Mouse (Mus musculus) ovary, adult 18-20 months (tissue): ENCODE data around the gene 6430628N08Rik.
A peak's percentile ranks its signal among the peaks of the same experiment; 100 is the strongest.

Experiments used
- DNase-seq: peaks from one replicate; pipeline ENCODE4 v3.0.0; 2022; ENCODE audit warnings: low spot score, mixed read lengths

6430628N08Rik gene

DNA sequence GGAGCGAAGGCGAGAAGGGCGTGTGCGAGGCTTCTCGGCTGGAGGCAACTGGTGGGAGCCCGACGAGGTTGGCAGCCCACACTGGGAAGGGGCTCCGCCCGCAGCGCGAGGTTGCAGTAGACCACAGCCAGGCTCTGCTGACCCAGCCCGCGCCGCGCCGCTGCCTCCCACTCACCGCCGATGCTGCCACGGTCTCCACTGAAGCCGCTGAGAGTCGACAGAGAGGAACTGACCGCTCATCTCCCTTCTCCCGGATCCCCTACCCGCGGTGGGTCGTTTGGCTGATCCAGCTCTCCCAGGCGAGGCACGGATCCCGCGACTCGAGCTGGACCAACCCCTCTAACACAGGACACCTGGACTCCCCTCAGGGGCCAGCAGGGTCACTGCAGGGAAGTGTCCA, at the start of gene 6430628N08Rik:
Gene 6430628N08Rik (plus strand): TSS at position 113 of the 400 bp plus-strand sequence.
- no peak for DNase-seq

DNA sequence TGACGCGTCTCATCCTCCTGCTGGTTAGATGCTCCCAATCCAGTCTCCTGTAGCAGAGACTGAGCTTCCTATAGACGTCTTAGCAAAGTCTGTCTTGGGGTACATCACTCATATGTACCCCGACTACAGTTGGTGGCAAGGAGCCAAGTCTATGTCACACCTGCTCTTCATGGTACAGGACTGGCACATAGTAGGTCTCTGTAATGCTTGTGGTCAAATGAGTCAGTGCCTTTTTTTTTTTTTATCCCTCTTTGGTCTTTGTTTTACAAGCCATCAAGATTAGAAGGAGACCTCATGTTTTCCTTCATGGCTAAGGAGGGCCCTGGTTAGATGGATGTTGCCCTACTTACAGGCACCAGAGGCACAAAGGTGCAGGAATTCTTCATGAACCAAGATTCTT, 49.6 kb upstream of the 6430628N08Rik start:
- no peak for DNase-seq

DNA sequence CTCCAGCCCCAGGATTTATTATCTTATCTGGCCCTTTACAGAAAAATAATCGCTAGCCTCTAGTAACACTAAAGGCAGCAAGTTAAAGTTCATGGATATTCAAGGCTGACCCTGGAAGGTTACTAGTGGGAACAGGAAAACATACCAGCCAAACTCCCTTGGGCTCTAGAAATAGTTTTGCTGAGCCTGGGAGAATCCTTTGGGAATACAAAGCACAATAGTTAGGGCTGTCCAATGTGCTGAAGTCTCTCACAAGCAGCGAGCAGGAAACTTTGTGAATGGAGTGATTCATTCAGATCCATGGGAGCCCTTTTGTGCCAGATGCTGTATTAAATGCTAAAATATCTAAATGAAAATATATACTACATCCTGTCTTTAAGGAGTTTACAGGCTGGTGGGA, 43.8 kb upstream of the 6430628N08Rik start:
- DNase-seq = no peak

DNA sequence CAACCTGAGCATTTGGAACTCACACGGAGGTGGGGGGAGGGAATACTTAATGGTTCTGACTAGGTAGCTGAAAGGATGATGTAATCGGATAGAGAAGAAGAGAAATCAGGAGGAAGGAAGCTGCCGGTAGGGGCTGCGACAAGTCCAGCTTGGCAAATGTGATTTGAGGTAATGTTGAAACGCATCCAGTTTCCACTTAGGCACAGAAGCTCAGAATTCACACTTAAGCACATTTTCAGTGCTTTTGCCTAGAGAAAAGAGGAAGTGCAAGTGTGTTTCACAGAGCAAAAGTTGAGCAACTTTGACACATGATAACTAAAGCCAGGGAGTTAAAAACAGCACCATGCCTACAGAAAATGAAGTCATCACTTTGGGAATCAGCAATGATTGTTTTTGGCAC, 43.1 kb upstream of the 6430628N08Rik start:
- DNase-seq = no peak

DNA sequence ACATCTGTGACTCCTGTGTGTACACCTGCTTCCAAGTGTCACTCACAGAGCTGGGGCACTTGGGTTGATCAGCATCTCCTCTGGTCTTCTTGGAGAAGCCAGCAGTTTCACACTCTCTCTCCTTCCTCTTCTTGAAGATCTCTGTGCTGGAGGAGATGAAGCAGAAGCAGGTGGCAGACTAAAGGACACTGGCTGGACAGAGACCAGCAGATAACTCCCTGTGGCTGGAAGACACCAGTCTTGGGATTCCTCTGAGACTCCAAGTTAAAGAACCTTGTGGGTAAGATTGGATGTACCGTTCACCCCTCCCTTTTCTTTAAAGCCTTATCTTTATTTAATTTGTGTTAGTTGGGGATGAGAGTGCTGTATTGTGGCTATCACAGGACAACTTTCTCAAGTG, 42.4 kb upstream of the 6430628N08Rik start:
- no peak for DNase-seq

DNA sequence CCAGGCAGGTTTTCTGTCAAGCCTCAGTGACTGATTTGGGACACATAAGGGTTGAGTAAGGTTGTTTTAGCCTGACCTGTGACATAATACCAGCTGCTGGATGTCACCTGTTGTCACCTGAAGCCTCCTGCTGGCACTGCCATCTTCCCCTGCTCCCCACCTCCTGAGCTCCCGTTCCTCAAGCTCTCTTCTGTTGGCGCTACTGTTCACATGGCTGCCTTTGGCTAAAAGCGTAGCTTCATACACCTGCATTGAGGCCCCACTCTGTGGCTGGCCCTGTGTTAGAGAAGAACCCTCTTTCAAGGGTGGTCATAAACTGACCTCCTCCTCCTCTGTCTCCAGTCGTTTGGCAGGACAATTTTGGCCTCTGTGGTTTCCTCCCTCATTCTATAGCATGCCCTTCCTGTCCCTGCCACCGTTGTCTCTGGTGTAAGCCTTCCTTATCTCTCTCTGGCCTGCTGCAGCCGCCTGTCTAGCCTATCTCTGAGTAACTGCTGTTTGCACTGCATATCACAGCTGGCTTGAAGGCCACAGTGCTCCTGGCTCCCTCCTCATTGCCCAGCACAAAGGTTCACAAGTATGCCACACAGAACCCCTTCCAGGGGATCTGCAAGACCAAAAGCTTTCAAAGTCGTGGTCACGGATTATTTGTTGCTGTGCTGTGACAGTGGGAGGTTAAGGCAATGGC, 41.3 kb upstream of the 6430628N08Rik start:
- peak; percentile 10 for DNase-seq

DNA sequence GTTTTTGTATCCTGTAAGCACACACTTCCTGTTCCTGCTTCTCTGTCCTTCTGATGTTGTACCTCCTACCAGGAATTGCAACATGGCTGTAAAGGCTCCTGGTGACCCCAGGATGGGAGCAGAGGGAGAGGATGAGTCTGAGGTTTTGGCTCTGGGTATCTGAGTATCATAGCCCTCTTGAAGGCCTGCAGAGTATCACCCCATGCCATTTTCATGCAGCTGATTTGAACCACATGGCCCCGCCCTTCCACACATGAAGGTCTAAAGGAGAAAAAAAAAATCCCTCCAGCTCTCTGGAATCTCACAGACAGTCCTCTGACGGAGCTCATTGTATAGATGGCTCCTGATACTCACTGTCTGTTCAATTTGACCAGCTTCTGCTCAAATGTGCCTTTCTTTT, 40.4 kb upstream of the 6430628N08Rik start:
- no peak for DNase-seq

DNA sequence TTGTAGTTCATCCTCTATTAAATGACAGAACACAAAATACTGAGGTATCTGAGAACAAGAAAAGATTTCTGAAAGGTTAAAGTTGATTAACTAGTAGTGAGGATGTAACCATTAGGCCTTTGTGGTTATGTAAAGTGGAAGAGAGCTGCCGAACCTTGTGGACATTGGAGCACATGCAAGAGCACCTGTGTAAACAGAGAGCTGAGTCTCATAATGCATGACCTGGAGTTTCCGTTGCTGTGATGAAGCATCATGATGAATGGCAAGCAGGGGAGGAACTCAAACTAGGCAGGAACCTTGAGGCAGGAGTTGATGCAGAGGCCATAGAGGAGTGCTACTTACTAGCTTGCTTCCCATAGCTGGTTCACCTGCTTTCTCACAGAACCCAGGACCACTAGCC, 39.8 kb upstream of the 6430628N08Rik start:
- no peak for DNase-seq

DNA sequence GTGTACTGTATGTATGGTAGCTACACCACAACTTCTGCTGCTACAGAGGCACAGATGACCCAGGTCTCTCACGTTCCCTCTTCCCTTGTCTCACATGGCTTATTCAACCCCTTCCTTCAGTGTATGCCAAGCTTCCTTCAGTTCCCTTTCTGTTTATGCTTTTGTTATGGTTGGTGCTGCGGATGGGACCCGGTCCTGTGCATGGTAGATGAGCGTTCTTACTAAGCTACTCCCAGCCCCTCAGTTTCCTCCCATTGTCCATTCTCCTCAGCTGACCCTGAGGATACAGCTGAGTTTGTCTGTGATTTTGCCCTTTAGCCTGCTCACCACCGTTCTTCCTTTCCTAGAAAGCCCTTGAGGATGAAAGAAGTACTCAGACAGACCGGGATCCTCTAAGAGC, 38.9 kb upstream of the 6430628N08Rik start:
- no peak for DNase-seq

DNA sequence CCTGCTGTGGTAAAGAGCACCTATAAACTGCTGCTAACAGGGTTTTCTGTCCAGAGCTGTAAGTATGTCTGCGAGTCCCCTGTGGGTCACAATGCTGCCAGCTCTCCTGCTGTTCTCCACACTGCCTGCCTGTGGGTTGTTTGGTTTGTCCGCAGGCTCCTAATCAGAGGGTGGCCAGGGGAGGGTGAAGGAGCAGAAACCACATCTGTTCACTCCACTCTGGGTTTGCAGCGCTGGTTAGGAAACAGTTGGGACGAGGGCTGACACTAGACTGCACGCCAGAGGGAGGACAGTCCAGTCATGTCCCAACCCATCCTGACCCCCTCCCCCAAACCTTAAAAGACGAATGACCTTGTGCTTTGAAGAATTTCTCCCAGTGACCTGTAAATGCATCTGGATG, 35.4 kb upstream of the 6430628N08Rik start:
- DNase-seq = no peak

DNA sequence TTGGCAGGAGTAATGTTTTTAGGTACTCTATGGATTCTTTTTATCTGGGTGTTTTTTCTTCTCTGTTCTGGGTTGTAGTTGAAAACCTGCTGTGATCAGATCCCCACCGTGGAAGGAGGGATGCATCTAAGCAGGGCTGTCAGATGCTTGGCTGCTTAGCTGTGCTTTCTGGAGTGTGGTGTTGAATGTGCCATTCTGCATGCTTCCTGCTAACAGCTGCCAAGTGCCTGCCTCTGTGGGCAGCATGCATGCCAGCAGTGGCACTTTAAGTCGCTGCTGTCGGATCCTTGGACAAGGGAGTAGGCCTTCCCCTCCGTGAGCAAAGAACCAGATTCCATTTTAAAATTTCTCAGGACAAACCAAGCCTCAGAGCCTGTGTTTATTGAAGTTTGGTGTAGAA, 34.9 kb upstream of the 6430628N08Rik start:
- DNase-seq = no peak

DNA sequence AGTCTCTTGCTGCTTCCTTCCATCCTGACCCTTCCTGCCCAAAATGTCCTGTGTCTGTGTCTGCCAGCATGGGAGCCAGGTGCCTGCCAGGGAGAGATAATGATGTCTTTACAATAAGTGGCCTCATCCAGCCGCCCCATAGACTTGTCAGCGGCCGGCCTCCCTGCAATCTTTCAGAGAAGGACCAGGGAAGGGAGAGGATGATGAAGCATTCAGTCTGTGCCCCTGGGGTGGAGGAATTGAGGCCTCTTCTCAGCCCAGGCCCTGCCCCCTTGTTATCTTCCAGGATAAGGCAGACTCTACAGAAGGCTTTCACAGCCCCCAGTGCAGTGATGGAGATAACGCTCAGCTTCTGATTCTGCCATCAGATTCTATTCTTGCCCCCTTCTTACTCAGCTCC, 34.2 kb upstream of the 6430628N08Rik start:
- no peak for DNase-seq

DNA sequence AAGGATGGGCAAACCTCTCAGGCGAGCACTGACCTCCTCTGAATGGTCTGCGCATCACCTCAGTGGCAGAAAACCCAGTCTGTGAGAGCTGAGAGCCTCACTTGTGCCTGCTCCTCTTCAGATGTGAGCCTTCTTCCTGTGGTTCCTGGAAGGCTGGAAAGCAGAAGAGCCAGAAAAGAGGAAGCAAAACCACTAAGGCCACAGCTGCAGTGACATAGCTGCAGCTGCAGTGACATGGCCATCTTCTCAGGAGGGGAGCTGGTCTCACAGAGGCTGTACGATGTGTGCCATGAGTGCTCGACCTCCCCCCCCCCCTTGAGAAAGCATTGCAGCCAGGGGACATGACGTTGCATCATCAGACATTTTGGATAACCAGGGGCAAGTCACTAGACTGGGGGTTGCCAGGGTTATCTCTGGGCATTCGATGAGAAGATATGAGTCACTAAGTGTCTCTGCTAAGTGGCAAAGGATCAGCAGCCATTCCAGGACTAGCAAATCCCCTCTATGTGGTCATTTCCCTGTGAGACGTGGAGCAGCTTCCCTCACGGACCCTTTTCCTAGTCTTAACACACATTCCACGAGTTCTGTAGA, 33.1 kb upstream of the 6430628N08Rik start:
- no peak for DNase-seq

DNA sequence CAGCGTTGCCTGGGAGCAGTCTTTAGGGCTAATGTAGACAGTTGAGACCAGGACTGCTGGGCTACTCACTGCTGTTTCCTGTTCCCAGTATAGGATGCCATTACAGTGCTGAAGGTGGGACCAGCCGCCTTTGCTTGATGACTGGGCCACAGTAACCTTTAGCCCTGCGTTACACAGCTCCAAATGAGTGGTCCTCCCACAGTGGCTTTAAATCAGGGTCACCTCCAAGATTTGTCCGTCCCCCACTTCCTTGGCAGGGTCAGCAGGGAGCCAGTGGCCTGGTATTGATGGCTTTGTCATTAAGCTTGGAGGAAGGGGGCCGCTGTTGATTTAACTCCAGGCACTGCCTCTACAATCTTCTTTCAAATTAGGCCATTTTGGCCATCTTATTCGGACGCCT, 27.1 kb upstream of the 6430628N08Rik start:
- no peak for DNase-seq

DNA sequence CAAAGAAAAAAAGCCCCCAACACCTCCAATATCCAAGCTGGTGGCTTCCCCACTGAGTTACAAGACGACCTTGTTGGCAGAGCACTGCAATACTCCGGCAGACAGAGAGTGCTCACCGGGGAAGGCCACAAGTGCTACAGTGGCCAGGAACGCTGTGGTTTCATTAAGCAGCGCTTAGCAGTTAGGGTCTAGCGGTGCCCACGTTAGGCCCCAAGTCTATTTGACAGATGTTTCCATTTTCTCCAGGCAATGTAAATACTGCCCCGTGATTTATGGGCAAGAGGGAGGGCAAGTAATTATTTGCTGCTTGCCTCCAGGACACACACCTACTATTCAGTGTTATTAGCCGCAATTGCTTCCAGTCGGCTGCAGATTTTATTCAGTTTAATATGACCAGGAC, 26.6 kb upstream of the 6430628N08Rik start:
- no peak for DNase-seq

DNA sequence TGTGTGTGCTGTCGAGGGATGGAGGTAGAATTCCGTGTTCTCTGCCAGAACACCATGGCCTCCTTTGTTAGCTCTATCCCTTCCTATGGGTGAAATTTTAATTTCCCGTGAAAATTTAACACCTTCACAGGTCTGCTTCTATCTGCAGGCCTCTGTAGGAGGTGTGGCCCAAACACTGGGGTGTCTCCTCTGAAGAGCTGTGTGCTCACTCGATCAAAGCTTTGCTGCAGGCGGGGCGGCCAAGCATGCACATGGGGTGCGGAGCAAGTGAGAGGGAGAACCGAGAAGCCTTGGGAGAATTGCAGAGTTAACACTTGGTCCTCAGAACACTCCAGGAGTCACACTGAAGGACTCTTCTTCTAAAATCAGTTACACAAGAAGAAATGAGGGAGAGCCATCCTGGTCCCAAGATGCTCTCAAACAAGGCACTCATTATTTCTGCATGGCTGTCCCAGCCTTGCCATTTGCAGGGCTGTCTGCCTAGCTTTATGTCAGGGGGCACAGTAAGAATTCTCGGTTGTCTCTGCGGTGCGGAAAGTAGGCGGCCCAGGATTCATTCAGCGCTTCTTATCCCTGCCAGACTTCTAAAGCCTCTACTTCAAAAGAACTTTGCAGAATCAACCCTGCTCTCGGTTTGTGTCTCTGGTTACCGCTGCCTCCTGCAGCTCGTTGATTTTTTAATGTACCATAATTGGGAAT, 20.8 kb upstream of the 6430628N08Rik start:
- no peak for DNase-seq

DNA sequence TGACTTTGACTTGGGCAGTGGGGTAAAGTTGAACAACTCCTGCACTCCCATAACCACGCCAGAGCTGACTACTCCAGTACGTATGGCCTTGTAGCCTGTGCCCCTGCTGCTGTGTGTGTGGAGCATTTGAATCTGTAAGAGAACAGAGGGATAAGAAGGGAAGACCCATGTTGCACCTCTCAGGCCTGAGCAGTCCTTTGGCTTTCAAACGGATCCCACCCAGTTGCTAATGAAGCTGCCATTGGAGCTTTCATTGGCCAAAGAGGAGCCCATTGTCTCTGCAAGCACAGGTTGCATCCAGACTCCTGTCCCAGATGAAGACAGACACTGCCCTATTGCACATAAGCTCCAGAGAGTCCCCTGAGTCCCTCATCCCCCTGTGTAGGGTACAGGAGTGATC, 17.2 kb upstream of the 6430628N08Rik start:
- no peak for DNase-seq

DNA sequence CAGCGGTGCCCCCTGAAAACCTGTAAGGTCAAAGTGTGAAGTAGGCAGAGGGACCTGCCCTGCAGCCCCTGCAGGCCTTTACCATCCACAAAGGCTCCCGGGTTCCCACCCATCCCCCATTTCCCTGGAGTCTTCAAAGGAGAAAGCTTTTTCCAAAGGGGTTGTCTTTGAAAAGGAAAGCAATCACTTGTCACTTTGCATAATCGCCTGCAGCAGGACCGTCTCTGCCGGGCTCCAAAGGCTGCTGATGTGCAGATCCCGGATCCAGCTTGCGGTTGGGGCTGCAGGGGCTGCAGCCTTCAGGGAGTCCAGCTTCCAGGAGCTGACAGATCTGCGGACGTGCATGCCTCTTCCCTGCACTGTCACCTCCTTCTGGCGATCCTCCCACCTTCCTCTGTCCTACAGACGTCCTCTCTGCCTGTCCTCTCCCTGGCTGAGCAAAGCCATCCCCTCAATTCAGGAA, 12.2 kb upstream of the 6430628N08Rik start:
- no peak for DNase-seq

DNA sequence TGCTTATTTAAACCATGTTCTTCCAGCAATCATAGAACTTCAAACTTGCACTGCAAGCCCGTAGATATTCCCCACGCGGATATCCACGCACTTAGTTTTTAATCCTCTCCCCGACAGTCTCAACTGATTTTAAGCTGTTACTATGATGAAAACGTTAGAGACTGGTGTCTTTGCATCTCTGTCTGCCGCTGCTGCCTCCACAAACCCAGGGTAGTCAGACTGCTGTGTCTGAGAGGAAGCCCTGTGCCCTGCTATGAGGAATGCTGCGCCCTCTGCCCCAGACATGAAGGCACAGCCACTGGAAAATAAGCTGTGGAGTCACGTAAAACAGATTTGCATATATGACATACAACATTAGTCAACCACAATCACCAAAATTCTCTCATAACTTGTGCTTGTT, 11.6 kb upstream of the 6430628N08Rik start:
- DNase-seq = no peak

DNA sequence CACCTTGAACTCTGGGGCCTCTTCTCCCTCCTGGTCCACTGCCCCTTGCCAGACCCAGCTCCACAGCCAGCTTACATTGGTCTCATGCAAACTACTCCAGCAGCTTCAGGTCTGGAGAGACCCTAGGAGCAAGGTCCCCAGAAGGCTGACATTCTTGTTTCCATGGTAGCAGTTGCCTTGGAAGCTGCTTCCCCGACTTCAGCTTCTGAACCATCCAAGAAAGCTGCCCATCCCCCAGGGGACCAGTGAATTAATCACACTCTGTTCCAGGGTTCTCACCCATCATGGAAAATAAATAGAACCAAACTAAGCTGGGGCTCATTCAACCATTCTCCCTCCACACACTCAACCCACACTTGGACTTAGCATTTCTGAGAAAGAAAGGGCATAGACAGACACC, 9.3 kb upstream of the 6430628N08Rik start:
- no peak for DNase-seq

DNA sequence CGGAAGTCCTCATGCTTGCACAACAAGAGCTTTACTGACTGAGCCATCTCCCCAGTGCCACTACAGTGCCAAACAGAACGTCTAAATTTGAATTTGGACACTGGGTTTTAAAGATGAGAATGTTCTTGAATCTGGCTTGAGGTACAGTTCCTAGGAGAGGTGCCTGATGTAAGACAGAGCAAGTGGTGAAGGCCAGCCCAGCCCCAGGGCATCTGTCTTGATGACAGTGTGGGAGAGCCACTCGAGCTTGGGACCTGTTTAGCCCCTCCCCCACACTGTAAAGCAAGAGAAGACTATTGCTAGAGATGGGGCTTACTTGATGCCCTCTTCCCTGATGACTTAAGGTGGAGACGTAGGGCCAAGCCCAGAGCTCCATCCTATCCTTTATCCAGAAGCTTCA, 8.3 kb upstream of the 6430628N08Rik start:
- no peak for DNase-seq

DNA sequence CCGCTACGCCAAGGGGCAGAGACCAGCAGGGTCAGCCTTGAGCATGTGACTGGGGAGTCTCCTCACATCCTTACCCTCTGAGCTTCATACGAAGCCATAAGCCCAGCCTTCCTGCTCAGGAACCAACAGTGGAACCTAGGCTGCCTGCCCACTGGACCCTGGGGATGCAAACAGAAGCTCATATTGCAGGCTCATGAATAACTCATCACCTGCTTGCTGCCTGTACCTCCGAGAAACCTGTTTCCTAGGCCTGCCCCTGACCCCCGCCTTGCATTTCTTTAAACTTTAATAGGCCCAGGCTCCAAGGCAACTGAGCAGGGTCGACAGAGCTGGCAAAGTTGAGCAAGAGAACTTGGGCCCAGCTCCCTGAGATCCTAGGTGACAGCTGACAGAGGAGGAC, 6.4 kb upstream of the 6430628N08Rik start, which contains the start of gene Kncn:
Gene Kncn (plus strand): TSS at position 379 of the 400 bp plus-strand sequence.
- DNase-seq = no peak

DNA sequence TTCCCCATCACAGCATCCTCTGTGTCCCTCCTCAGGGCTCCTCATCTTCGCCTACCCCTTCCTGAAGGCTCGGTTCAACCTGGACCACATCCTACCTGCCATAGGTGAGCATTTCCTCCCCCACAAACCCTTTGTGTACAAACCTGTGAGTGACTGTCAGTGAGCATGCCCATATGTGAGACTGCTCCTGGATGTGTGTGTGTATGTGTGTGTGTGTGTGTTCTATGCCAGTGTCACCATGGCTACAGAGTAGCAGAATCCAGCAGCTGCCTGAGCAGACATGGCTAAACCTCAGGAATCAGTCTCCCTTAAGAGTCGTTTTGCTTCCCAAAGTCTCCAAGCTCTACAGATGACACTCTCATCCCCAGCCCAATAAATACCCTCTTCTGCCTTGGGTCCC, 4.6 kb upstream of the 6430628N08Rik start:
- no peak for DNase-seq
